Mouse (Mus musculus) right cerebral cortex, postnatal 10 days (tissue): Measurements from ENCODE around the gene Pdzd2.
A peak's percentile ranks its signal among the peaks of the same experiment; 100 is the strongest.

Experiments used
- DNase-seq, 2 experiments: peaks; one replicate each; pipeline ENCODE4 v3.0.0; 2021; ENCODE audit warnings: low spot score in 2 of 2

Gene Pdzd2

GRCm38 (mm10) chr15:12355261-12355660 is 384.5 kb downstream of the Pdzd2 start:
- DNase-seq, result no peak

GRCm38 (mm10) chr15:12354281-12354810 is 385.4 kb downstream of the Pdzd2 start:
- DNase-seq, result no peak

- DNase-seq, result no peak
These were observed 388.3 kb downstream of the Pdzd2 start for GRCm38 (mm10) chr15:12351470-12351869.

DNA sequence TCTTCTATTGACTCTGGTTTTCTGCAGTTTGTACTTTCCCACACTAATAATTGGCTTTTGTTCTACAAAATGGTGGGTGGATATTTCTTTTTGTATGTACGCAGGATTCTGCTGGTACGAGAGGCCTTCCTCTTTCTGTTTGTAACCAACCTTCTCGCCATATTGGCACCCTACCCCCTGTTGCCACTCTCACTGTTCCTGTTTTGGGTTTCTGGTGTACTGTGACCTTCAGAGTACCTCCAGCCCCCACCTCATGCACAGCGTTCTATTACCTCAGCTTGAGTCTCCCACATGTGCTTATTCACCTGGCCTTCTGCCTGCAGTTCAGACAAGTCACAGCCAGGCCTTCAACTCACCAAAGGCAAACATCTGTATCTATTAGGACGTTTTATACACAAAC is 389.9 kb downstream of the Pdzd2 start:
- no peak for DNase-seq

- no peak for DNase-seq
These were observed 390.8 kb downstream of the Pdzd2 start for GRCm38 (mm10) chr15:12348950-12349349.

DNA sequence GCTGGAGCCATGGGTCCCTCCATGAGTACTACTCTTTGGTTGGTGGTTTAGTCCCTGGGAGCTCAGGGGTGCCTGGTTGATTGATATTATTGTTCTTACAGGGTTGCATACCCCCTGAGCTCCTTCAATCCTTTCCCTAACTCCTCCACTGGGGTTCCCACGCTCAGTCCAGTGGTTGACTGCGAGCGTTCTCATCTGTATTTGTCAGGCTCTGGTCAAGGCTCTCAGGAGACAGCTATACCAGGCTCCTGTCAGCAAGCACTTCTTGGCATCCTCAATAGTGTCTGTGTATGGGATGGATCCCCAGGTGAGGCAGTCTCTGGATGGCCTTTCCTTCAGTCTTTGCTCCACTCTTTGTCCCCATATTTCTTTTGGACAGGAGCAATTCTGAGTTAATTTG is 392.8 kb downstream of the Pdzd2 start:
- no peak for DNase-seq

DNA sequence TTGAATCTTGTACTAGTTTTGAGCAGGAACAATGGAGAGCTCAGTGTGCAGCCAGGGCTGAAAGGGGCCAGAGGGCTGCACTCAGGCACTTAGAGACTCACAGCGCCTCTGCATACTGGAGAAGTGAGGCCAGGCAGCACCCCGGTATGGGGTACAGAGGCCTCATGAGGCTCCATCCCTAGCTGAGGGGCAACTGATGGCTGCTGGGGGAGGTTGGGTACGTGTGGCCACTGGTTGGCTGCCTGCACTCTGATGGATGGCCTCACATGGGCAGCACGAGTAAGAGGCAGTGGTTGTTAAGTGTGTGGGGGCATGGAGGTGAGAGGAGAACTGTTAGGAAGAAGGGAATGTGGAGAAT is 398.3 kb downstream of the Pdzd2 start:
- no peak for DNase-seq

DNA sequence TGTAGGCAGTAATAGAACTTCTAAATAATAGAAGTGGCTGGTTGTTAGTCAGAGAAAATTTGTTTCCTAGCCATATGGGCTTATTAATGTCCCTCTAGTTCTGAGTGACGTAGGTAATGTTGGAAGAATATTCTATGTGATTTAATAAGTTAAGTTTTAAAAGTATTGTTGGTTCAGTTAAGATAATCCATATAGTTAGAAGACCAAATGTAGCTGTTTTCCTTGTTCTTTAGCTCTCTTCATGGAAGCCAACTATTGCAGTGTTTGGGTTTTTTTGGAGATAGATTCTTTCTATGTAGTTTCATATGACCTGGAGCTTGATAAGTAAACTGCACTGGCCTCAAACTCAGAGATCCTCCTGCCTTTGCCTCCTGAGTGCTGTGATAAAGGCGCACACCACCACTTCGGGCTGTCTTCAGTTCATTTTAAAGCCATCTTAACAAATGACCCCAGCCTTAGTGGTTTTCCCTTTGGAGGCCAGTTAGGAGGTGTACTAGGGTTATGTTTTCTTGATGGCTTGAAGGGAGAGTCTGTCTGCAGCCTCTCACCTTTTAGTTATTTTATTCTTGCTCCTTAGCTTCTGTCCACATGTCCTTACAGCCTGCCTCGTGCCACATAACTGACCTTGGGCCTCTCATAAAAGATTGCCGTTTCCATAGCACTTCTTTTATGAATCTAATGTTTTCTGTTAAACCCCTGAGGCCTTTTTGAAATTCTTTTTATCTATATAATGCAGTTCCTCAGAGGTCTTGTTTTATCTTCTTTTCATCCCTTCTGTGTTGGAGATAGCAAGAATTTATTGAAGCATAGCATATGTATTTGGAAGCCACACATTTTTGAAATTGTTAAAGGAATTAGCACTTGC is 399.0 kb downstream of the Pdzd2 start:
- DNase-seq, result no peak

- DNase-seq, result no peak
These were observed 402.0 kb downstream of the Pdzd2 start for GRCm38 (mm10) chr15:12337779-12338137.

DNA sequence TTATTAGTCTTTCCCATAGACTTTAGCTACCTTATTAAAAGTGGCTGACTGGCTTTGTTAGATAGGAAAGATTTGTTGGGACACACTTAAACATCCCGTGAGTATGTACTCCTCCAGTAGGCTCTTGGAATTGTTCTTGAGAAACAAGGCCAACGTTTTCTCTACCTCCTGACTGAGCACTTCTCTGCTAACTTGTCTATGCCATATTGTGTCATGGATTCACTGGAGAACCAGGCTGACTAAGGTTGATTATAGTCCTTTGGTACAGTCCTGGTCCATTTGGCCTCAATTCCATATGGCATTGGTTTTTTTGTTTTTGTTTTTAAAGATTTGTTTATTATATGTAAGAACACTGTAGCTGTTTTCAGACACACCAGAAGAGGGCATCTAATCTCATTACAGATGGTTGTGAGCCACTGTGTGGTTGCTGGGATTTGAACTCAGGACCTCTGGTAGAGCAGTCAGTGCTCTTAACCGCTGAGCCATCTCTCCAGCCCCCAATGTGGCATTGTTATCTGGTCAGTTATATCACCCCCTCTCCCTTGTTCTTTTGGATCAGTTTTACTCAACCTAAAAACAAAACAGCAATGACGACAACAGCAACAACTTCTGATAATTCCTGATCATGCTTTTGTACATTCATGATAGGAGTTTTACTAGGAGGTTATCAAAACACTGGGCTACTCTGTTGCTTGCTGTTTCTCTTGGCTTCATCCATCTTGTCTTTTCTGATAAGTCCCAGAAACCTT is 402.5 kb downstream of the Pdzd2 start:
- DNase-seq, result no peak

DNA sequence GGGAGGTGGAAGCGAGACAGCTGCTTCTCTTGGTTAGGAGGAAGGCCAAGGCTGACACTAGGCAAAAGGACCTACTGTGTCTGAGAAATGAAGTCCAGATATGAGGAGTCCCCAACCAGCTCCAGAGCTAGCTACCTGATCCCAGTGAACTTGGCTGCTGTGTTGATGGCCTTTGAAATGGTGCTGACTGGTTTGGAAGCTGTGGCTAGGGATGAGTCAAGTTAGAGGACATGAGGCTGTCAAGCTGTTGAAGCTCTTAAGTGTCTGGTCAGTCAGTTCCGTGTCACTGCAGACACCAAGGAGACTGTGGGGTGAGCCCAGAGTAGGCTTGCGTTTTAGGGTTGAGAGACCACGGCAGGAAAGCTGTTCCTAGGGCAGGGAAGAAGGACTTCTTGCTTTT is 405.3 kb downstream of the Pdzd2 start:
- no peak for DNase-seq

DNA sequence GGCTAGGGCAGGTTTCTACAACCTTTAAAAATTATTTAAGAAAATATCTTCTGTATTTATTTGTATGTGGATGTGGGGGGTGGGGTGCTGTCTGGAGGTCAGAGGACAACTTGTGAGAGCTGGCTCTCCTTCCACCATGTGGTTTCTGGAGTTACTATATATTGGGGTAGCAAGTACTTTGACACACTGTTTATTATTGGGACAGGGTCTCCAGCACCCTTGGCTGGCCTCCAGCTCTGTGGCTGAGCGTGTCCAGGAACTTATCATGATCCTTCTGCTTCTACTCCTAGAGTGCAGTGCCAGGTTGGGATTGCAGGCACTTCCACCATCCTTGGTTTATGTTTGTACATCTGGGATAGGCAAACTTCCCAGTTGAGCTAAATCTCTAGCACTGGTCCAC is 408.4 kb downstream of the Pdzd2 start:
- DNase-seq, result no peak

DNA sequence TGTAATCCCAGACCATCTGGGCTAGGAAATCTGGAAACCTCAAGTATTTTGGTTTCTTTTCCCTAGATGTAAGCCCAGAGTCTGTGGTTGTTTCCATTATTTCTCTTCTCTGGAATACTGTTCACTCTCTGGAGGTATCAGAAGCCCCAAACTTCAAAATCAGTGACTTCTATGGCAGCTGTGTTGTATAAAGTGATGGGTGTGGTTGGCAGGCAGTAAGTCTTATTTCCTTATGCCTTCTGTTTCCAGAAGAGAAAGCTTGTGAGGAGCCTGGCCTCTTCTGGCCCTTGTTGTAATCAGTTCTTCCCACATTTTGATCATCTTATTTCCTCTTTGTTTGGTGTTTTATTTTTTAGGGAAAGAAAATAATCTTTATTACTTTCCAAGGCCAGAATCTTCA is 408.8 kb downstream of the Pdzd2 start:
- no peak for DNase-seq

- no peak for DNase-seq
These were observed 409.3 kb downstream of the Pdzd2 start for GRCm38 (mm10) chr15:12330389-12330788.

DNA sequence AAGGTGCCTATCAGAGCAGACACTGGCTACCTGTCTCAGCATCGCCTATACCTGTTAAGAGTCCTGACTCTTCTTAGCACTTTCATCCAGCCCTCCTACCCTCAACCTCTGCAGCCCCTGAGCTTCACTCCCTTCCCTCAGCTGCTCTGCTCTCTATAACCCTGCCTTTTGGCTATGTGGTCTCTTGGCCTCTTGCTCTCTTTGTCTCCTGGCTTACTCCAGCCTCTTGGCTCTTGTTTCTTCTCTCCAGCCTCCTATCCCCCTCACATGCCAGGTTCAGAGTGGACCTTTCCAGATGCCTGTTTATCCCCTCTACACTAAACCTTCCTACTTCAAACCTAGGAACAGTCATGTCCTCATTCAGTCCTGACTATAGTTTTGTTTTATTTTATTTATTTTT is 415.4 kb downstream of the Pdzd2 start:
- no peak for DNase-seq

DNA sequence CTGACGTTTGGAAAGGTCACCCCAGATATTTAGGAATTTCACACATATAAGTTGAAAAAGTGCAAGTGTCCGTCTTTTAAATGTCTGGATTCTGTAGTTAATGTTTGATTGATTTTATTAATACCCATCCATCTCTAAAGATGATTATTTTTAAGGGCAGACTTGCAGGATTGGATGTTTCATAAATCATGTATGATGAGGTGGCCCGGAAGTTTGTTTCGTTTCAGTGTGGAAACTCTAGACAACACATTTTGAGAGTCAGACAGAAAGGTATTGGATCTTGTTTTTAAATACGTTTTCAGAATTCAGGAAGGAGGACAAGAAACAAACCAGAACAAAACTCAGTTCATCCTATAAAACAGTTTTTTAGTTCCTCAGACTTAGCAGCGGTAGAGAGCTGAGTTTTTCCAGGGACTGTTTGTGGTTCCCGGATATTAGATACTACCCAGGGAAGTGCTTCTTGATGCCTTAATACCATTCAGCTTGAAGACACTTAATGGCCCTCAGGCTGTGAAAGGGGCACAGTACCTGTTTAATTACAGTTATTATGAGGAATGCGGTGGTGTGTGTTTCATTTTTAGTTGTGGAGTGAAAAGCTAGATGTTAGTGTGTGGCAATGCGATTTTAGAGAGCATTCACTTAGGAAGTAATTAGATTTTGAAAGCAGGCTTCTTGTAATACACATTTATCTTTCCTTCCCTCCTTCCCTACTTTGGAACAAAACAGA is 416.9 kb downstream of the Pdzd2 start:
- no peak for DNase-seq

DNA sequence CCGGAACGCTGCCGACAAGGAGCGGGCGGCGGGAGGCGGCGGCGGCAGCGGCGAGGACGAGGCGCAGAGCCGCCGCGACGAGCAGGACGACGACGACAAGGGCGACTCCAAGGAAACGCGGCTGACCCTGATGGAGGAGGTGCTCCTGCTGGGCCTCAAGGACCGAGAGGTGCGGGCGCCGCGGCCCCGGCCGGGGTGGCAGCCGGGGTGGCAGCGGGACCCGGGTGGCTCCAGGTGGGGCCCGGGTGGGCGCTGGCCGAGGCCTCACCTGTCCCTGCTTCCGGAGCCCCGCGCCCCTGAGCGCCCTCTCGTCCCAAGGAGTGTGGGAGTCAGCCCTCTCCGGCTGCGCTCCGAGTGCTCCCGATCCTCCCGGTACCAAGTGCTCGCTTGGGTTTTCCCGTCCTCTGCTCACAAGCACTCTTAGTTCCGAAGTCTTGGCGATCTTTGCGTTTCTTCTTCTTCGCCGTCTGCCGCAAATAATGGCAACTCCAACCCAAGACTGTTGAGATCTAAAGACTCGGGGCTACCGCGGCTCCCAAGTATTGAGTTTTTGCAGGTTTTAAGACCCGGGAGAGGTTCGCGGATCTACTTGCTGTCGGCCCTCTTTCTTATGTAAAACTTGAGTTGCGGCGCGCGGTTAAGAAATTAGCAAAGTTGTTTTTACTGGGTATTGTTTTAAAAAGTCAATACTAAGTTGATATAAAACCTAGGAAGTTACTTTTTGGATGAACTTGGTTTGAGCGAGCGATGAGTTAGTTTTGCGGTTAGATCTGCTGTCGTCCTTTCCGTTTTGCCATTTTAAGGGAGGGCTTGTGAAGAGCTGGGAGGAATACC is 417.7 kb downstream of the Pdzd2 start, which contains the start of gene 1810049J17Rik:
Gene 1810049J17Rik (minus strand): TSS at position 112 of the 834 bp plus-strand sequence.
- DNase-seq, result peak in 1 of 2 experiments; percentile 38

- DNase-seq, result peak; percentile 96
These were observed 418.5 kb downstream of the Pdzd2 start, which contains the start of gene Golph3 for GRCm38 (mm10) chr15:12321091-12321787. Gene Golph3 (plus strand): TSS chr15:12321450.

GRCm38 (mm10) chr15:12320441-12321090 is 419.2 kb downstream of the Pdzd2 start:
- DNase-seq, result no peak

DNA sequence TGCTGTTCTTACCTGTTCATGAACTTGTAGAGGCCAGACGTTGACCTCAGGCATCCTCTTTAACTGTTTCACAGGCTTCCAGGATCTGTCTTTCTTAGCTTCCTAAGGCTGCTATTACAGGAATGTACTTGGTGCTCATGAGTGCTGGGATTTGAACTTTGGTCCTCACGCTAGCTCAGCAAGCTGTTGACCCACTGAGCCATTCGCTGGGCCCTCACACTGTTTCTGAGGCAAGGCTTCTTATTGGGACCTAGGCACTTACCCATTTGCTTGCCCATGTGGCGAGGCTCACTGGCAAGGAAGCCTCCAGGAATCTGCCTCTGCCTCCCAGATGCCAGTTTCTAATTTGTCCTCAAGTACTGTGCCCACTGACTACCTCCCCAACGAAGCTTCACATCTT is 419.8 kb downstream of the Pdzd2 start:
- no peak for DNase-seq
